Mouse (Mus musculus) hindbrain, embryonic 15.5 days (tissue): Measurements from ENCODE around the gene Mark2. TPM values are rescaled to one million over a fixed set of nuclear protein-coding genes. Genes with fewer than 3 reads are reported as not detected.

Experiments used
- ATAC-seq: fragments of 200-750 bp; cut with Nextera tagmentation; 2 replicates; pipeline ENCODE4 v1.8.0; 2017; ENCODE audit warnings: low read depth, moderate number of reproducible peaks, moderate TSS enrichment; ENCODE audit not compliant: low FRiP score
- H3K27ac ChIP-seq: fragments of 300-500 bp; sonication (generic); replicated peaks from 2 replicates; pipeline ENCODE4 v1.5.1; 2015; ENCODE audit warnings: mild to moderate bottlenecking, inconsistent platforms
- H3K27me3 ChIP-seq: fragments of 300-500 bp; sonication (generic); 2 replicates; pipeline ENCODE4 v1.6.1; 2015; ENCODE audit warnings: control low read depth, inconsistent platforms
- H3K36me3 ChIP-seq: fragments of 300-500 bp; sonication (generic); 2 replicates; pipeline ENCODE4 v1.6.1; 2015; ENCODE audit warnings: control low read depth, inconsistent platforms
- H3K4me1 ChIP-seq: fragments of 300-500 bp; sonication (generic); replicated peaks from 2 replicates; pipeline ENCODE4 v1.6.1; 2015; ENCODE audit warnings: control low read depth, inconsistent platforms
- H3K4me2 ChIP-seq: fragments of 300-500 bp; sonication (generic); 2 replicates; pipeline ENCODE4 v1.6.1; 2015; ENCODE audit warnings: moderate library complexity, mild to moderate bottlenecking, inconsistent platforms
- H3K4me3 ChIP-seq: fragments of 300-500 bp; sonication (generic); 2 replicates; pipeline ENCODE4 v1.5.1; 2015; ENCODE audit warnings: mild to moderate bottlenecking, inconsistent platforms
- H3K9ac ChIP-seq: fragments of 300-500 bp; sonication (generic); 2 replicates; pipeline ENCODE4 v1.6.1; 2015; ENCODE audit warnings: inconsistent platforms
- H3K9me3 ChIP-seq: fragments of 300-500 bp; sonication (generic); 2 replicates; pipeline ENCODE4 v1.6.1; 2016; ENCODE audit warnings: control low read depth, inconsistent platforms
- WGBS: fragments of 180-500 bp; shearing (Covaris S2); methylation state at CpG from one replicate; pipeline ENCODE4 v1.1.7; 2015; 5-methylcytosine and 5-hydroxymethylcytosine counted together
- polyA plus RNA-seq: library from polyadenylated mRNA; unstranded; fragments of >200 nt; fragmentation: Nextera tagmentation; extraction: Ambion mirVana; gene quantifications from 2 replicates; pipeline ENCODE4 v1.2.1, GENCODE M21; 2015

Mark2 gene
- polyA plus RNA-seq, 1 experiment from 2014 or later, result 52.5 TPM

- H3K9ac ChIP-seq, result no peak overlapping the region
- H3K27ac ChIP-seq, result no peak overlapping the region
- H3K4me2 ChIP-seq, result no peak overlapping the region
- ATAC-seq, result no peak
- 76% methylated on average over 1 of the region's 1 CpGs for WGBS
- H3K27me3 ChIP-seq, result no peaks in the 10 kb centered on the region
- no peak overlapping the region for H3K4me3 ChIP-seq
- H3K36me3 ChIP-seq, result no peaks in the 10 kb centered on the region
- peaks cover 26% of the 10 kb centered on the region for H3K4me1 ChIP-seq
- no peaks in the 10 kb centered on the region for H3K9me3 ChIP-seq
These were observed 80.2 kb downstream of the Mark2 start for GRCm38 (mm10) chr19:7261476-7261875.

GRCm38 (mm10) chr19:7257881-7258280, 83.8 kb downstream of the Mark2 start:
- Histone ChIP-seq H3K4me3 (no peak overlapping the region), H3K27me3 (no peaks in the 10 kb centered on the region), H3K27ac (no peak overlapping the region; the same call in 1 of the 2 replicates), H3K9me3 (no peaks in the 10 kb centered on the region), H3K4me1 (peaks cover 3% of the 10 kb centered on the region; the same call in 1 of the 2 replicates), H3K36me3 (no peaks in the 10 kb centered on the region), H3K4me2 (no peak overlapping the region), H3K9ac (no peak overlapping the region)
- WGBS, result 74% methylated on average over 5 of the region's 5 CpGs
- ATAC-seq, result peak; percentile 30; the same call in 1 of the 2 replicates

- Histone ChIP-seq H3K27me3 (no peaks in the 10 kb centered on the region), H3K4me2 (no peak overlapping the region), H3K36me3 (no peaks in the 10 kb centered on the region), H3K9ac (no peak overlapping the region), H3K9me3 (no peaks in the 10 kb centered on the region), H3K27ac (no peak overlapping the region), H3K4me1 (peaks cover 5% of the 10 kb centered on the region), H3K4me3 (no peak overlapping the region)
- 87% methylated on average over 3 of the region's 3 CpGs for WGBS
- no peak for ATAC-seq
These were observed 95.6 kb downstream of the Mark2 start for GRCm38 (mm10) chr19:7246021-7246420.

GRCm38 (mm10) chr19:7240782-7241690, 100.6 kb downstream of the Mark2 start, which contains the start of gene Naa40:
Gene Naa40 (minus strand): TSS chr19:7241183.
- Histone ChIP-seq H3K27me3 (no peaks in the 10 kb centered on the region), H3K9me3 (no peaks in the 10 kb centered on the region), H3K9ac (peak within 1 kb of the TSS; percentile 78), H3K36me3 (no peaks in the 10 kb centered on the region), H3K4me2 (peak within 1 kb of the TSS; percentile 96), H3K27ac (peak within 1 kb of the TSS; percentile 84), H3K4me3 (peak within 1 kb of the TSS; percentile 74), H3K4me1 (peaks cover 27% of the 10 kb centered on the region)
- peak; percentile 98 for ATAC-seq
- WGBS, result under 1% methylated on average over 78 of the region's 80 CpGs

GRCm38 (mm10) chr19:7240291-7240690, 101.4 kb downstream of the Mark2 start:
- H3K9ac ChIP-seq, result peak overlapping the region; percentile 78
- peak; percentile 2; the same call in 1 of the 2 replicates for ATAC-seq

GRCm38 (mm10) chr19:7239574-7239973, 102.1 kb downstream of the Mark2 start:
- Histone ChIP-seq H3K9ac (peak overlapping the region; percentile 78), H3K27ac (no peak overlapping the region), H3K27me3 (no peaks in the 10 kb centered on the region), H3K36me3 (no peaks in the 10 kb centered on the region), H3K4me3 (peak overlapping the region; percentile 74), H3K4me1 (peaks cover 27% of the 10 kb centered on the region), H3K4me2 (peak overlapping the region; percentile 96), H3K9me3 (no peaks in the 10 kb centered on the region)
- WGBS, result 84% methylated on average over 3 of the region's 3 CpGs
- no peak for ATAC-seq

More at GRCm38 (mm10) chr19:7240291-7240690, 101.4 kb downstream of the Mark2 start:
- Histone ChIP-seq H3K4me1 (peaks cover 27% of the 10 kb centered on the region), H3K4me2 (peak overlapping the region; percentile 96), H3K4me3 (peak overlapping the region; percentile 74), H3K27me3 (no peaks in the 10 kb centered on the region), H3K27ac (peak overlapping the region; percentile 84), H3K9me3 (no peaks in the 10 kb centered on the region), H3K36me3 (no peaks in the 10 kb centered on the region)
- 2% methylated on average over 13 of the region's 13 CpGs for WGBS

GRCm38 (mm10) chr19:7236742-7237141, 104.9 kb downstream of the Mark2 start:
- no peak overlapping the region for H3K9ac ChIP-seq
- H3K4me1 ChIP-seq, result peaks cover 27% of the 10 kb centered on the region
- H3K36me3 ChIP-seq, result peaks cover 12% of the 10 kb centered on the region
- no peak overlapping the region for H3K4me3 ChIP-seq
- 79% methylated on average over 4 of the region's 4 CpGs for WGBS
- H3K4me2 ChIP-seq, result no peak overlapping the region
- H3K9me3 ChIP-seq, result no peaks in the 10 kb centered on the region
- no peak for ATAC-seq
- no peaks in the 10 kb centered on the region for H3K27me3 ChIP-seq
- no peak overlapping the region for H3K27ac ChIP-seq

- no peak for ATAC-seq
- 92% methylated on average over 2 of the region's 2 CpGs for WGBS
These were observed 105.6 kb downstream of the Mark2 start for GRCm38 (mm10) chr19:7236011-7236410.

GRCm38 (mm10) chr19:7235461-7235860, 106.2 kb downstream of the Mark2 start:
- Histone ChIP-seq H3K4me1 (peaks cover 22% of the 10 kb centered on the region), H3K27ac (no peak overlapping the region), H3K4me2 (no peak overlapping the region), H3K9me3 (no peaks in the 10 kb centered on the region), H3K9ac (no peak overlapping the region), H3K36me3 (peaks cover 20% of the 10 kb centered on the region), H3K4me3 (no peak overlapping the region), H3K27me3 (no peaks in the 10 kb centered on the region)
- ATAC-seq, result no peak
- 93% methylated on average over 9 of the region's 9 CpGs for WGBS

More at GRCm38 (mm10) chr19:7236011-7236410, 105.6 kb downstream of the Mark2 start:
- Histone ChIP-seq H3K9ac (no peak overlapping the region), H3K27me3 (no peaks in the 10 kb centered on the region), H3K36me3 (peaks cover 18% of the 10 kb centered on the region), H3K4me1 (peaks cover 22% of the 10 kb centered on the region), H3K9me3 (no peaks in the 10 kb centered on the region), H3K4me2 (no peak overlapping the region), H3K4me3 (no peak overlapping the region), H3K27ac (no peak overlapping the region)

- WGBS, result 49% methylated on average over 8 of the region's 8 CpGs
- Histone ChIP-seq H3K9me3 (no peaks in the 10 kb centered on the region), H3K4me1 (peaks cover 14% of the 10 kb centered on the region), H3K4me3 (no peak overlapping the region), H3K27me3 (no peaks in the 10 kb centered on the region), H3K27ac (no peak overlapping the region), H3K36me3 (peaks cover 25% of the 10 kb centered on the region), H3K9ac (no peak overlapping the region), H3K4me2 (no peak overlapping the region)
- ATAC-seq, result peak; percentile 90
These were observed 107.0 kb downstream of the Mark2 start for GRCm38 (mm10) chr19:7234537-7235221.

GRCm38 (mm10) chr19:7226511-7226914, 115.1 kb downstream of the Mark2 start:
- no peaks in the 10 kb centered on the region for H3K27me3 ChIP-seq
- no peak overlapping the region for H3K9ac ChIP-seq
- no peak overlapping the region for H3K4me2 ChIP-seq
- ATAC-seq, result no peak
- H3K9me3 ChIP-seq, result no peaks in the 10 kb centered on the region
- 83% methylated on average over 6 of the region's 6 CpGs for WGBS
- H3K36me3 ChIP-seq, result peaks cover 51% of the 10 kb centered on the region
- no peaks in the 10 kb centered on the region for H3K4me1 ChIP-seq
- H3K27ac ChIP-seq, result no peak overlapping the region
- H3K4me3 ChIP-seq, result no peak overlapping the region
